Comparison of ENCODE assay signal across 7 mouse cellular contexts in the genomic region with DNA sequence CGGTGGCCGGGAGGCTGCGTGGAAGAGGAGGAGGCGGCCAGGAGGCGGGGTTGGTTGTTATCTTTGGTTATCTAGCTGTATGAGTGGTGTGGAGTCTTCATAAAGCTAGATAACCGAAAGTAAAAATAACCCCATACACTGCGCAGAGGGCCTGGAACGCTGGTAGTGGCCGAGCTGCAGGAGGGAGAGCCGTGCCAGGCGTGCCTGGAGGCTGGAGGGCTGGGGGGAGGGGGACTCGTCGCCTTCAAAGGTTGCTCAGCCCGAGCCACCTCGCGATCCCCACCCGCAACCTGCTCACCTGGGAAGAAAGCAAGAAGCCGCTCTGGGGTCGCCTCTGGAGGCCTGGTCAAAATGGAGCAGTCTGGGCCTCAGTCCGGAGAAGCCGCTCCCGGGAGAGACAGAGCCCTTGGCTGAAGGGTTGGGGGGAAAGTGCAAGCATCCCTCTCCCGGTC. TPM values are rescaled to one million over a fixed set of nuclear protein-coding genes. Genes with fewer than 3 reads are reported as not detected.
DNase-seq lines count a peak whose midpoint lies in the region; ATAC-seq and TF ChIP-seq lines count a peak whose summit lies in the region.

No protein-coding gene starts in this region.

- H3K4me1 ChIP-seq in cortical plate, adult 2 months (ENCODE audit: control insufficient read depth, insufficient read depth, low read length) = peaks cover 18% of the 10 kb centered on the region
- H3K4me1 ChIP-seq in intestine, embryonic 15.5 days (replicated peaks) = peaks cover 16% of the 10 kb centered on the region

- DNase-seq in right cerebral cortex, postnatal 25 days = peak; percentile 66
- no peak for DNase-seq in right cerebral cortex, postnatal 14 days
- peak; percentile 64 for DNase-seq in neural tube, embryonic 10.5 days (ENCODE audit: extremely low spot score, low spot score)
- no peak for DNase-seq in right cerebral cortex, postnatal 36 days (ENCODE audit: low spot score in 2 of 2)
- DNase-seq in spleen, postnatal 36 days (ENCODE audit: low spot score in 2 of 2) = no peak

- TF ChIP-seq CTCF in cortical plate, adult 2 months (IDR thresholded peaks at IDR 0.05; ENCODE audit: extremely low read depth, insufficient read depth, low read length) = no peak

- H3K9ac ChIP-seq in intestine, embryonic 15.5 days = no peak overlapping the region

- H3K4me3 ChIP-seq in cortical plate, adult 2 months (ENCODE audit: insufficient read depth, low read length) = peak overlapping the region; percentile 67
- peak overlapping the region; percentile 18 for H3K4me3 ChIP-seq in intestine, embryonic 15.5 days (replicated peaks)

- H3K9me3 ChIP-seq in intestine, embryonic 15.5 days = no peaks in the 10 kb centered on the region

- H3K27ac ChIP-seq in cortical plate, adult 2 months (ENCODE audit: insufficient read depth, low read length) = peak overlapping the region; percentile 92
- no peak overlapping the region for H3K27ac ChIP-seq in intestine, embryonic 15.5 days

- TF ChIP-seq POLR2A in cortical plate, adult 2 months (IDR thresholded peaks at IDR 0.05; ENCODE audit: extremely low read depth, insufficient read depth, low read length) = no peak

- peak overlapping the region; percentile 51 for H3K4me2 ChIP-seq in intestine, embryonic 15.5 days (replicated peaks)

- peaks cover 93% of the 10 kb centered on the region for H3K27me3 ChIP-seq in intestine, embryonic 15.5 days (replicated peaks)

- no peaks in the 10 kb centered on the region for H3K36me3 ChIP-seq in intestine, embryonic 15.5 days

- under 1% methylated on average over 23 of the region's 23 CpGs for WGBS in intestine, embryonic 15.5 days

- no peak for ATAC-seq in intestine, embryonic 15.5 days

RNA-seq across cellular contexts. Expression of gene Rhbg, which starts 38.9 kb away (rescaled TPM):
- not detected in 2 replicates for polyA plus RNA-seq in cortical plate, adult 2 months (2012; rRNA removed)
- 0.59 and 0.69 TPM in 2 replicates for polyA plus RNA-seq in intestine, embryonic 15.5 days (2015; fragmentation: Nextera tagmentation; extraction: Ambion mirVana)

Comparison
In these comparisons a context has a peak if more than half of its experiments do, and no peak if none do; other contexts are left out.
1. DNase-seq: peak in right cerebral cortex, postnatal 25 days (single experiment) and neural tube, embryonic 10.5 days (single experiment); none in right cerebral cortex, postnatal 14 days (single experiment), right cerebral cortex, postnatal 36 days (0 of 2) and spleen, postnatal 36 days (0 of 2).